Mouse (Mus musculus) G1E (cell line): ENCODE data around the gene Morf4l2.

Source experiments
- CTCF ChIP-seq: IDR thresholded peaks from 2 replicates; pipeline ENCODE4 v1.5.1; 2012; ENCODE audit warnings: low read depth, low read length, inconsistent platforms, mixed read lengths
- GATA1 ChIP-seq: IDR thresholded peaks from 2 replicates; pipeline ENCODE4 v1.6.1; 2012; ENCODE audit warnings: borderline replicate concordance, low read length, inconsistent platforms, mixed read lengths

DNA sequence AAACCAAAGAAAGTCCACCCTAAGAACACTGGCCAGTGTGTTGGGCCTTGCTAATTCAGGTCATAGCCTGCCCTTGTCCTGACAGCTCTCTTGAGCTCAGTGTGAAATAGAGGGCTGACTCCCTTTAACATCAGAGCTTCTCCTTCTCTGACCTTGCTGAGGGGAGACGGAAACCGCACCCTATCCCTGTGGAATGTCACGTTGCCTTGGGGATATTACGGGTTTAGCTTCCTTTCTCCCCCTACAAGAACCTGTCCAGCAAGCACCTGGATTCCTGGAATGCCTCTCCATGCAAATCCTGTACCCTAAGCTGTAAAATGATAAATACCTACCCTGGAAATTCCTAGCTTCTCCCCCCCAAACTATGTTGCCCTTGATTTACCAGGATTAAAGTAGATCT is 46.0 kb upstream of the Morf4l2 start:
- TF ChIP-seq CTCF: no peak
- TF ChIP-seq GATA1: no peak
